Mouse (Mus musculus) ovary, adult 18-20 months (tissue): Measurements from ENCODE around the gene Syt7.

Experiments
- DNase-seq: peaks from one replicate; pipeline ENCODE4 v3.0.0; 2022; ENCODE audit warnings: low spot score, mixed read lengths

Gene Syt7

GRCm38 (mm10) chr19:10459907-10460306 is 71.0 kb downstream of the Syt7 start:
- DNase-seq = no peak

GRCm38 (mm10) chr19:10461584-10461983 is 72.7 kb downstream of the Syt7 start:
- DNase-seq = no peak

- DNase-seq = no peak
Measured at GRCm38 (mm10) chr19:10464427-10464826, 75.5 kb downstream of the Syt7 start.

- DNase-seq = no peak
Measured at GRCm38 (mm10) chr19:10469171-10469658, 80.3 kb downstream of the Syt7 start.

GRCm38 (mm10) chr19:10472958-10473357 is 84.1 kb downstream of the Syt7 start:
- no peak for DNase-seq

- DNase-seq = no peak
Measured at GRCm38 (mm10) chr19:10473779-10474178, 84.9 kb downstream of the Syt7 start.

GRCm38 (mm10) chr19:10479541-10479940 is 90.7 kb downstream of the Syt7 start:
- no peak for DNase-seq

GRCm38 (mm10) chr19:10482703-10483102 is 93.8 kb downstream of the Syt7 start, which contains the start of gene Ppp1r32:
Gene Ppp1r32, minus strand, starts transcription at chr19:10482928.
- DNase-seq = no peak

- peak; percentile 19 for DNase-seq
Measured at GRCm38 (mm10) chr19:10486264-10486738, 97.4 kb downstream of the Syt7 start.

GRCm38 (mm10) chr19:10495670-10496069 is 106.8 kb downstream of the Syt7 start:
- DNase-seq = no peak

- DNase-seq = no peak
Measured at GRCm38 (mm10) chr19:10496976-10497375, 108.1 kb downstream of the Syt7 start.

- DNase-seq = no peak
Measured at GRCm38 (mm10) chr19:10497512-10498160, 108.7 kb downstream of the Syt7 start.

- DNase-seq = no peak
Measured at GRCm38 (mm10) chr19:10500581-10500980, 111.7 kb downstream of the Syt7 start.

- DNase-seq = no peak
Measured at GRCm38 (mm10) chr19:10502571-10502970, 113.7 kb downstream of the Syt7 start.
